Comparison of ENCODE assay signal across 14 mouse cellular contexts in the genomic region with DNA sequence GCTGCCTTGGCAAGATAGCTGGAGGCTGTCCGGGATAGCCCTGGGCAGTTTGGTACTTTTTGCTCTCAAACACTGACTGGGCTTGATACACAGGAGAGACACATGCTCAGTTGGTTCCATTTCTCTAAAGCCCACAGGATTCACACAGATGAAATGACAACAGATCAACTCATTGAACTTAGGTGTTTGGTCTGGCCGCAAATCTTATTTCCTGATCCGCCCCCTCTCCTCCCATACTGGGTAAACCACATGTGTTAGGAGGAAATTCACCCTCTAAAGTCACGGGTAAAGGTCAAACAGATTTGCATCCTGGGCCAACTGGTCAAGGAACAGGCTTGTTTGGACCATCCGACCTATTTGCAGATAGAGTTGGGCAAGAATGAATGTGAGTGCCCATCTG. TPM values are rescaled to one million over a fixed set of nuclear protein-coding genes. Genes with fewer than 3 reads are reported as not detected.
A peak's percentile ranks its signal among the peaks of the same experiment; 100 is the strongest.
DNase-seq lines count a peak whose midpoint lies in the region; ATAC-seq and TF ChIP-seq lines count a peak whose summit lies in the region.
"Had no signal": no experiment of that assay in that cellular context is flagged by ENCODE, and none has a peak within 500 bp of the region (broad histone marks: within the 10 kb centered on the region; RNA-seq: fewer than 3 reads in every experiment).

No protein-coding gene starts in this region.

- peaks cover 54% of the 10 kb centered on the region; the same call in 1 of the 2 replicates for H3K4me1 ChIP-seq in spleen, adult 2 months (ENCODE audit: control insufficient read depth, insufficient read depth, insufficient read length)
- peaks cover 62 to 79% of the 10 kb centered on the region in 2 experiments for H3K4me1 ChIP-seq in MEL (ENCODE audit: control insufficient read depth in 1 of 2, insufficient read depth in 2 of 2, low read length in 2 of 2)

- H3K79me2 ChIP-seq in MEL (ENCODE audit: control insufficient read depth, insufficient read depth, low read length, poor library complexity): no peaks in the 10 kb centered on the region

- no peak for TF ChIP-seq CTCF in spleen, adult 2 months (IDR thresholded peaks at IDR 0.05; ENCODE audit: extremely low read depth, insufficient read depth, insufficient read length, insufficient replicate concordance)
- no peak for TF ChIP-seq CTCF in MEL (IDR thresholded peaks at IDR 0.05 in 2 of 3, conservative IDR thresholded peaks at IDR 0.05 in 1 of 3; ENCODE audit: control insufficient read depth in 1 of 3, insufficient read depth in 1 of 3, low read depth in 2 of 3, low read length in 3 of 3, poor library complexity in 1 of 3, severe bottlenecking in 1 of 3)

- DNase-seq in spleen, adult 2 months (ENCODE audit: low read depth in 1 of 2, low spot score in 2 of 2): no peak
- no peak for DNase-seq in spleen, adult 12 weeks (ENCODE audit: low spot score)
- no peak for DNase-seq in MEL (ENCODE audit: low read depth, low spot score)
- DNase-seq in yolk sac, embryonic 10.5 days (ENCODE audit: low spot score): peak; percentile 51
- no peak for DNase-seq in lung, postnatal 4 days
- DNase-seq in kidney, postnatal 36 days: no peak
- DNase-seq: cerebellum, adult 9-11 months; lung, postnatal 10 days had no signal

- H3K4me3 ChIP-seq in spleen, adult 2 months (ENCODE audit: extremely low read depth, insufficient read depth, insufficient read length): no peak overlapping the region
- H3K4me3 ChIP-seq in MEL (ENCODE audit: control insufficient read depth in 1 of 2, insufficient read depth in 1 of 2, low read depth in 2 of 2, low read length in 2 of 2): no peak overlapping the region
- H3K4me3 ChIP-seq: limb, embryonic 12.5 days; midbrain, embryonic 15.5 days; neural tube, embryonic 15.5 days; stomach, embryonic 15.5 days had no signal

- peak overlapping the region; percentile 72 for H3K27ac ChIP-seq in spleen, adult 2 months (ENCODE audit: insufficient read depth, low read length)
- H3K27ac ChIP-seq in MEL (ENCODE audit: control insufficient read depth, low read depth, low read length): 0 out of 2 replicates have a peak overlapping the region, but pooled peaks have one; percentile 10
- H3K27ac ChIP-seq: limb, embryonic 12.5 days; midbrain, embryonic 15.5 days; neural tube, embryonic 15.5 days; stomach, embryonic 15.5 days had no signal

- no peaks in the 10 kb centered on the region for H3K9me3 ChIP-seq in MEL (replicated peaks; ENCODE audit: insufficient read depth, low read length)
- H3K9me3 ChIP-seq: limb, embryonic 12.5 days; midbrain, embryonic 15.5 days; neural tube, embryonic 15.5 days; stomach, embryonic 15.5 days had no signal

- no peaks in the 10 kb centered on the region for H3K27me3 ChIP-seq in spleen, adult 2 months (ENCODE audit: control insufficient read depth, insufficient read depth, low read length)
- no peaks in the 10 kb centered on the region for H3K27me3 ChIP-seq in MEL (ENCODE audit: control insufficient read depth in 1 of 2, insufficient read depth in 2 of 2, low read length in 2 of 2)
- H3K27me3 ChIP-seq: limb, embryonic 12.5 days; midbrain, embryonic 15.5 days; neural tube, embryonic 15.5 days; stomach, embryonic 15.5 days had no signal

- no peak for TF ChIP-seq EP300 in MEL (IDR thresholded peaks at IDR 0.05; ENCODE audit: low read depth in 1 of 2, low read length in 2 of 2)

- H3K36me3 ChIP-seq in spleen, adult 2 months (ENCODE audit: control insufficient read depth, insufficient read depth, low read length): no peaks in the 10 kb centered on the region
- peaks cover 0 to 77% of the 10 kb centered on the region in 2 experiments; a peak in 2 of 4 replicates for H3K36me3 ChIP-seq in MEL (ENCODE audit: control insufficient read depth in 1 of 2, insufficient read depth in 2 of 2, low read length in 2 of 2)
- H3K36me3 ChIP-seq: limb, embryonic 12.5 days; midbrain, embryonic 15.5 days; neural tube, embryonic 15.5 days; stomach, embryonic 15.5 days had no signal

- peak; percentile 49 for ATAC-seq in monocyte, adult 5-6 weeks (replicated peaks; ENCODE audit: insufficient number of reproducible peaks, low FRiP score, low TSS enrichment, poor library complexity, severe bottlenecking)
- ATAC-seq: intestine, postnatal 0 days; midbrain, embryonic 15.5 days had no signal

- WGBS in spleen, adult 2 months: 23% methylated on average over 5 of the region's 5 CpGs

- no peak for TF ChIP-seq RAD21 in MEL (IDR thresholded peaks at IDR 0.05; ENCODE audit: low read depth, low read length)

- H3K9ac ChIP-seq in MEL (ENCODE audit: control insufficient read depth, low read depth, low read length, poor library complexity, severe bottlenecking): no peak overlapping the region
- H3K9ac ChIP-seq: limb, embryonic 12.5 days; midbrain, embryonic 15.5 days; neural tube, embryonic 15.5 days; stomach, embryonic 15.5 days had no signal

- TF ChIP-seq POLR2A in spleen, adult 2 months (IDR thresholded peaks at IDR 0.05; ENCODE audit: low read depth, low read length): no peak
- TF ChIP-seq POLR2A in MEL (IDR thresholded peaks at IDR 0.05; ENCODE audit: control insufficient read depth in 1 of 2, insufficient read depth in 1 of 2, low read depth in 1 of 2, low read length in 2 of 2, poor library complexity in 1 of 2): no peak

TF ChIP-seq in MEL, 35 proteins besides CTCF, POLR2A, EP300 and RAD21:
- TF ChIP-seq USF1 (IDR thresholded peaks at IDR 0.05; ENCODE audit: low read depth, low read length) (no peak), POLR2AphosphoS2 (IDR thresholded peaks at IDR 0.05; ENCODE audit: low read length) (no peak), UBTF (IDR thresholded peaks at IDR 0.05; ENCODE audit: borderline replicate concordance, insufficient read depth, low read depth, low read length) (no peak), USF2 (IDR thresholded peaks at IDR 0.05; ENCODE audit: borderline replicate concordance in 1 of 2, insufficient read depth in 1 of 2, low read depth in 1 of 2, low read length in 2 of 2) (no peak), ZKSCAN1 (IDR thresholded peaks at IDR 0.05; ENCODE audit: low read depth, low read length) (no peak), HCFC1 (IDR thresholded peaks at IDR 0.05; ENCODE audit: low read depth, low read length) (no peak), MAZ (IDR thresholded peaks at IDR 0.05; ENCODE audit: low read depth, low read length) (no peak), JUND (IDR thresholded peaks at IDR 0.05; ENCODE audit: low read depth, low read length) (no peak), RCOR1 (IDR thresholded peaks at IDR 0.05; ENCODE audit: low read depth, low read length) (no peak), SMC3 (IDR thresholded peaks at IDR 0.05; ENCODE audit: low read depth, low read length) (no peak), TAL1 (IDR thresholded peaks at IDR 0.05; ENCODE audit: low read length) (no peak), ZC3H11A (IDR thresholded peaks at IDR 0.05; ENCODE audit: low read depth, low read length) (no peak), E2F4 (IDR thresholded peaks at IDR 0.05; ENCODE audit: borderline replicate concordance, low read depth, low read length) (no peak), MYB (IDR thresholded peaks at IDR 0.05; ENCODE audit: low read depth, low read length) (no peak)

RNA-seq across cellular contexts. Expression of a gene that starts 2.5 kb away (rescaled TPM):
- polyA plus RNA-seq in spleen, adult 2 months (2012; rRNA removed): 8.7 and 9.4 TPM in 2 replicates
- total RNA-seq in MEL (2012; rRNA removed): 19.7 and 30.0 TPM in 2 replicates
- polyA plus RNA-seq in MEL (2012; ENCODE audit: insufficient read depth in 1 of 2, insufficient read length in 2 of 2, low read depth in 1 of 2, low replicate concordance in 2 of 2, missing spikeins in 1 of 2): 10 to 100 TPM in 1 of 2 experiments, not detected in 1; 37.6 TPM
- total RNA-seq in monocyte, adult 5-6 weeks (2017): 238 to 392 TPM (median 322 TPM) in 3 replicates

RNA-seq across cellular contexts. Expression of a gene that starts 54.6 kb away (rescaled TPM):
- polyA plus RNA-seq in spleen, adult 2 months (2012; rRNA removed): 5.1 and 5.6 TPM in 2 replicates
- total RNA-seq in MEL (2012; rRNA removed): 33.4 and 37.0 TPM in 2 replicates
- 10 to 100 TPM in 1 of 2 experiments, not detected in 1; 55.6 TPM for polyA plus RNA-seq in MEL (2012; ENCODE audit: insufficient read depth in 1 of 2, insufficient read length in 2 of 2, low read depth in 1 of 2, low replicate concordance in 2 of 2, missing spikeins in 1 of 2)
- total RNA-seq in monocyte, adult 5-6 weeks (2017): 63.5 to 85.3 TPM (median 69.9 TPM) in 3 replicates

RNA-seq across cellular contexts. Expression of a gene that starts 54.9 kb away (rescaled TPM):
- 4.2 and 4.4 TPM in 2 replicates for polyA plus RNA-seq in spleen, adult 2 months (2012; rRNA removed)
- 71.3 and 81.9 TPM in 2 replicates for total RNA-seq in MEL (2012; rRNA removed)
- polyA plus RNA-seq in MEL (2012; ENCODE audit: insufficient read depth in 1 of 2, insufficient read length in 2 of 2, low read depth in 1 of 2, low replicate concordance in 2 of 2, missing spikeins in 1 of 2): 10 to 100 TPM in 1 of 2 experiments, not detected in 1; 75.9 TPM
- total RNA-seq in monocyte, adult 5-6 weeks (2017): 42.3 to 45.1 TPM (median 43.5 TPM) in 3 replicates
